Mouse (Mus musculus): Measurements from ENCODE around the gene Snx7. TPM values are rescaled to one million over a fixed set of nuclear protein-coding genes. Genes with fewer than 3 reads are reported as not detected.

Snx7 gene
- total and polyA plus RNA-seq, 3 experiments: 5.0 to 6.2 (median 5.9) TPM

DNA sequence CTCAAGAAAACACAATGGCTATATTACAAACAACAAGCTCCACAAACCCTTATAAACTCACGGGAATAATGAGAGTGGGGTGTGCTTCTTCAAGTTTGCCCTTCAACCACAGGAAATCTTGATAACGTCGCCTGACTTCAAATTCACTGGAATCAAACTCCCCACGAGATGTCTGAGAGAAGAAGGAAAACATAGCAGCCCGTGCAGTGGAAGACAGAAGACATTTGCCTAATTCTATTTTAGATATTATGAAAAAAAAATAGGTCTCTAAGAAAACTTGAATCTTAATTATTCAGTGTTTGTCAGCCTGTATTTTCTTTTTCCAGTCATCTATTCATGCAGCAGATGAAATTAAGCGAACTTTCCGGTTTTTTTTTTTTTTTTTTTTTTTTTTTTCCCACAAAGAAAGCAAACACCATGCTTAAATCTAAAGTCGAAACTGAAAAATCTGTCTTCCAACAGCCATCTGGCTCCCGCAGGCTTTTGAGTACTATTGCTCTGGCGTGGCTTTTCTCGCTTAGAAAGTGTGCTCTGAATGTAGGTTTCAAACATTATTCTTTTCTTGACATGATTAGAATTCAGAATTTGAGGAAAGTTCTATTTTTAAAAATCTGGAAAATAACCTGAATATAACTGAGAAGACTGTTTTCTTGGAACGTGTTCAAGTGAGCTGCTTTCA lies 28.7 kb downstream of the Snx7 start:
- Histone ChIP-seq H3K27ac (no peak overlapping the region), H3K4me3 (no peak overlapping the region), H3K79me2 (replicated peaks; ENCODE audit: control insufficient read depth, insufficient read depth, low read length) (no peaks in the 10 kb centered on the region), H3K27me3 (ENCODE audit: control insufficient read depth, insufficient read depth, low read length) (no peaks in the 10 kb centered on the region), H3K4me1 (ENCODE audit: control insufficient read depth, insufficient read depth, low read length) (no peaks in the 10 kb centered on the region), H3K9ac (ENCODE audit: low read depth, low read length) (no peak overlapping the region), H3K36me3 (ENCODE audit: control insufficient read depth, insufficient read depth, low read length) (no peaks in the 10 kb centered on the region)
- no peak for DNase-seq
- intact Hi-C loops (cut with DNase I): no loop called here
- WGBS: 56% methylated on average over 12 of the region's 12 CpGs
- TF ChIP-seq EP300 (IDR thresholded peaks at IDR 0.05; ENCODE audit: insufficient read depth, low read depth, low read length) (no peak), CTCF (IDR thresholded peaks at IDR 0.05) (no peak), POLR2A (IDR thresholded peaks at IDR 0.05; ENCODE audit: insufficient read depth, low read depth, low read length) (no peak)

DNA sequence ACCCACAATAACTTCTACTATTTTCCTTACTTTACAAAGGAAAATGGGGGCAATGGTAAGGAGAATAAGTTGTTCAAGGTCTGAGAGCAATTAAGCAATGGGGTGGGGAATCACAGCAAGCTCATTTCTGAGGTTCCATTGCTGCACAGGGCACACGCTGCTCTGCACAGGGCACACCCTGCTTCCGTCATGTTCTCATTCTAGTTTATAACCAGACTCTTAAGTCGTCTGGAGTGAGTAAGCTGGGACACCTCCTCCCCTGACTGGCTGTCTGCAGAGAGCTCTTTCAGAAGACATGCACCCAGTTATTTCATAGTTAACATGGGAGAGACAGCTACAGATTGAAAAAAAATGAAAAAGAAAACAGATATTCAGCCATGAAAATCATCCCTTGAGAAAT lies 30.7 kb downstream of the Snx7 start:
- DNase-seq: no peak
- H3K4me3 ChIP-seq: no peak overlapping the region
- H3K79me2 ChIP-seq (replicated peaks; ENCODE audit: control insufficient read depth, insufficient read depth, low read length): no peaks in the 10 kb centered on the region
- H3K4me1 ChIP-seq (ENCODE audit: control insufficient read depth, insufficient read depth, low read length): no peaks in the 10 kb centered on the region
- H3K36me3 ChIP-seq (ENCODE audit: control insufficient read depth, insufficient read depth, low read length): no peaks in the 10 kb centered on the region
- intact Hi-C loops (cut with DNase I): no loop called here
- WGBS: 73% methylated on average over 3 of the region's 3 CpGs
- no peaks in the 10 kb centered on the region for H3K27me3 ChIP-seq (ENCODE audit: control insufficient read depth, insufficient read depth, low read length)
- no peak overlapping the region for H3K27ac ChIP-seq
- no peak for TF ChIP-seq POLR2A (IDR thresholded peaks at IDR 0.05; ENCODE audit: insufficient read depth, low read depth, low read length)
- TF ChIP-seq CTCF (IDR thresholded peaks at IDR 0.05): no peak
- no peak for TF ChIP-seq EP300 (IDR thresholded peaks at IDR 0.05; ENCODE audit: insufficient read depth, low read depth, low read length)
- H3K9ac ChIP-seq (ENCODE audit: low read depth, low read length): no peak overlapping the region

DNA sequence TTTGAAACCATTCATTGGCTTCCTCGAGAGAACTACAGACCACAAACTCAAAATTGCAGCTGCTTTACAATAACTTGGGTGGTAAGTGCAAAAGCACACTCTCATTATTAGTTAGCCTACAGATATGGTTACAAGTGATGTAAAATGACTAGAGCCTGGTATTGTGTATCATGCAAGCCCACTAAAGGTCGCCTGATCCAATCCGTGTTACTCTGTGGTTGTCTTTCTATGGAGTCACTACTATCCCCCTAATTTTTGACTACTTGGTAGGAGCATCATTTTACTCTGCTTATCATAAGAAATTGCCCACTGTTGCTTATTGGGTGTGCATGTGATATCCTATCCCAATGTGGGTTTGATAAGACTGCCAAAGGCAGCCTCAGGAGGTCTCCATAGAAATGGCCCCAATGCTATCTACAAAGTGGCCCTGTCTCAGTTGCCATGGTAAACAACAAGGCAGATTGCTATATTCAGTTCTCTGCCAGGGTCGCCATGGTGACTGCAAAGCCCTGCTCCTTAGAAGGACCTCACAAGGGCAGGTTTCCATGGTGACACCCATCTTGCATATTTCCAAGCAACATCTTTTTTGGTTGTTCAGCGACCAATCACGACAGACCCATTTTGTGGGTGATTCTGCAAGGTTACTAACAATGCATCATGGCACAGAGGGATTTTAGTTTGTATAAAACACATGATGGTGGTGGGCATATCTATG lies 42.1 kb downstream of the Snx7 start:
- H3K79me2 ChIP-seq (replicated peaks; ENCODE audit: control insufficient read depth, insufficient read depth, low read length): no peaks in the 10 kb centered on the region
- H3K36me3 ChIP-seq (ENCODE audit: control insufficient read depth, insufficient read depth, low read length): no peaks in the 10 kb centered on the region
- H3K4me3 ChIP-seq: no peak overlapping the region
- 90% methylated on average over 6 of the region's 6 CpGs for WGBS
- intact Hi-C loops (cut with DNase I): no loop called here
- no peak for DNase-seq
- no peak overlapping the region for H3K9ac ChIP-seq (ENCODE audit: low read depth, low read length)
- H3K4me1 ChIP-seq (ENCODE audit: control insufficient read depth, insufficient read depth, low read length): no peaks in the 10 kb centered on the region
- H3K27me3 ChIP-seq (ENCODE audit: control insufficient read depth, insufficient read depth, low read length): no peaks in the 10 kb centered on the region
- TF ChIP-seq EP300 (IDR thresholded peaks at IDR 0.05; ENCODE audit: insufficient read depth, low read depth, low read length): no peak
- no peak for TF ChIP-seq POLR2A (IDR thresholded peaks at IDR 0.05; ENCODE audit: insufficient read depth, low read depth, low read length)
- TF ChIP-seq CTCF (IDR thresholded peaks at IDR 0.05): no peak
- H3K27ac ChIP-seq: no peak overlapping the region

DNA sequence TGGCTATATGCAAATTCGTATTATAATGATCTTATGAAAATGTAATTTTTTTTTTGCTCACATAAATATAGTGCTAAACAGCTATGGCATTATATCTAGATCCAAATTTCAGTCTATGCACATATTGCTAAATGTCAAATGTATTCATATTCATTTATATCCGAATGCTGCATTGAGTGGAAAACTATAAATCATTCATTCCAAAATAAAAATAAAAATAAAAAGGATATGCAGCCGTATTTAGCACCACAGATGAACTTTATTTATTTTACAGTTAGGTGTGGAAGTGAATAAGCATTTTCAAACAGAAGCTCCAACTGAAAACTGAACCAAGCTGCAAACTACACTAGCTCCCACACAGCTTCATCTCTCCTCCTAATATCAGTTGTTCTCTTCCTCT lies 45.5 kb downstream of the Snx7 start:
- Histone ChIP-seq H3K9ac (ENCODE audit: low read depth, low read length) (no peak overlapping the region), H3K36me3 (ENCODE audit: control insufficient read depth, insufficient read depth, low read length) (no peaks in the 10 kb centered on the region), H3K79me2 (replicated peaks; ENCODE audit: control insufficient read depth, insufficient read depth, low read length) (no peaks in the 10 kb centered on the region), H3K27ac (no peak overlapping the region), H3K4me1 (ENCODE audit: control insufficient read depth, insufficient read depth, low read length) (no peaks in the 10 kb centered on the region), H3K27me3 (ENCODE audit: control insufficient read depth, insufficient read depth, low read length) (no peaks in the 10 kb centered on the region), H3K4me3 (no peak overlapping the region)
- no peak for DNase-seq
- 97% methylated on average over 3 of the region's 3 CpGs for WGBS
- intact Hi-C loops (cut with DNase I): no loop called here
- TF ChIP-seq CTCF (IDR thresholded peaks at IDR 0.05): no peak
- no peak for TF ChIP-seq POLR2A (IDR thresholded peaks at IDR 0.05; ENCODE audit: insufficient read depth, low read depth, low read length)
- TF ChIP-seq EP300 (IDR thresholded peaks at IDR 0.05; ENCODE audit: insufficient read depth, low read depth, low read length): no peak

DNA sequence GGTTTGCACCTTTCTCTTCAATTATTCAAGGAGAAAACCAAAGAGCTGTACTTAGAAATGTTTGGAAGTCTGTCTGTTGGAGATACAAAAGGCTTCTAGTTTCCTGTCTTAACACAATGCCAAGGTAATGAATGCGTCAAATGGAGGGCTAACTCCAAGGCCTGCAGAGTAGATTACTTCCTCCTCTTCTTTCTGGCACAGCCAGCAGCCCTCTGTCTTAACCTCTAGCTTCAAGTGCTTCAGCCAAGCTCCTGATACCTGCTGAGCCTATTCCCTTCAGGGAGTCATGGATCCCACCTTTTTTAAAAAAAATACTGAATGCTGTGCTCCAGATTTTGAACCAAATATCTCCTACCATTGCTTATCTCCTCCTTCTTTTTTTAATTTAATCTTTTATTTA lies 51.1 kb downstream of the Snx7 start:
- no peak for DNase-seq
- no peak for TF ChIP-seq EP300 (IDR thresholded peaks at IDR 0.05; ENCODE audit: insufficient read depth, low read depth, low read length)
- TF ChIP-seq POLR2A (IDR thresholded peaks at IDR 0.05; ENCODE audit: insufficient read depth, low read depth, low read length): no peak
- no peak for TF ChIP-seq CTCF (IDR thresholded peaks at IDR 0.05)
- H3K9ac ChIP-seq (ENCODE audit: low read depth, low read length): no peak overlapping the region
- 67% methylated on average over 1 of the region's 1 CpGs for WGBS
- no peaks in the 10 kb centered on the region for H3K4me1 ChIP-seq (ENCODE audit: control insufficient read depth, insufficient read depth, low read length)
- no peak overlapping the region for H3K27ac ChIP-seq
- H3K4me3 ChIP-seq: no peak overlapping the region
- H3K79me2 ChIP-seq (replicated peaks; ENCODE audit: control insufficient read depth, insufficient read depth, low read length): no peaks in the 10 kb centered on the region
- intact Hi-C loops (cut with DNase I): no loop called here
- no peaks in the 10 kb centered on the region for H3K36me3 ChIP-seq (ENCODE audit: control insufficient read depth, insufficient read depth, low read length)
- H3K27me3 ChIP-seq (ENCODE audit: control insufficient read depth, insufficient read depth, low read length): no peaks in the 10 kb centered on the region

DNA sequence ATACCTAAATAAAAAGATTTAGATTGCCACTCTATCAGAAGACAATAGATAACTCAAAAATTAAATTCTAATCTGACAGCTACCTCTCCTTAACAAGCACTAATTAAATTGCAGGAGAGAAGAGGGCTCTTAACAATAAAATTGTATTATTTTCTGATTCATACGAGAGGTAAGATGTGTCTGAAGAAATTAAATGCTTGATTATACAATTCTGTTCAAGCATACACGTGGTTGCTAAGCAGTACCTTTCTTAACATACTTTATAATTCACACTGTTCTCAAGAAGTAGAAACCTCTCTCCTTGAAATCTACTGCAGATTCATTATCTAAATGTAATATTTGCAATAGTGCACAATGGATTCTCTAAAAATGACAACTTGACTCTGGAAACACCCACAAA lies 54.5 kb downstream of the Snx7 start:
- H3K27ac ChIP-seq: no peak overlapping the region
- no peaks in the 10 kb centered on the region for H3K27me3 ChIP-seq (ENCODE audit: control insufficient read depth, insufficient read depth, low read length)
- no peaks in the 10 kb centered on the region for H3K4me1 ChIP-seq (ENCODE audit: control insufficient read depth, insufficient read depth, low read length)
- TF ChIP-seq EP300 (IDR thresholded peaks at IDR 0.05; ENCODE audit: insufficient read depth, low read depth, low read length) (no peak), CTCF (IDR thresholded peaks at IDR 0.05) (no peak), POLR2A (IDR thresholded peaks at IDR 0.05; ENCODE audit: insufficient read depth, low read depth, low read length) (no peak)
- no peaks in the 10 kb centered on the region for H3K79me2 ChIP-seq (replicated peaks; ENCODE audit: control insufficient read depth, insufficient read depth, low read length)
- H3K9ac ChIP-seq (ENCODE audit: low read depth, low read length): no peak overlapping the region
- H3K36me3 ChIP-seq (ENCODE audit: control insufficient read depth, insufficient read depth, low read length): no peaks in the 10 kb centered on the region
- no peak overlapping the region for H3K4me3 ChIP-seq
- DNase-seq: no peak
- 92% methylated on average over 2 of the region's 2 CpGs for WGBS
- intact Hi-C loops (cut with DNase I): no loop called here
